Mouse (Mus musculus): ENCODE data around the gene Tmem233.

- TF ChIP-seq CTCF (IDR thresholded peaks at IDR 0.05; ENCODE audit: low read depth), result no peak
- TF ChIP-seq EP300 (IDR thresholded peaks at IDR 0.05; ENCODE audit: low read depth), result no peak
Observed at GRCm38 (mm10) chr5:115991717-115992116, 91.3 kb downstream of the Tmem233 start.

All from heart, postnatal 0 days (tissue).